Mouse (Mus musculus) midbrain, embryonic 16.5 days (tissue): Measurements from ENCODE around the gene Slamf9. TPM values are rescaled to one million over a fixed set of nuclear protein-coding genes. Genes with fewer than 3 reads are reported as not detected.

Source experiments
- ATAC-seq: fragments of 200-750 bp; cut with Nextera tagmentation; 2 replicates; pipeline ENCODE4 v1.8.0; 2017; ENCODE audit warnings: moderate TSS enrichment
- H3K27ac ChIP-seq: fragments of 300-500 bp; sonication (generic); 2 replicates; pipeline ENCODE4 v1.5.1; 2014; ENCODE audit warnings: mild to moderate bottlenecking, low read length, mixed read lengths
- H3K27me3 ChIP-seq: fragments of 300-500 bp; sonication (generic); 2 replicates; pipeline ENCODE4 v1.6.1; 2014; ENCODE audit warnings: low read depth, low read length, mixed read lengths; ENCODE audit not compliant: control insufficient read depth, insufficient read depth
- H3K36me3 ChIP-seq: fragments of 300-500 bp; sonication (generic); 2 replicates; pipeline ENCODE4 v1.6.1; 2014; ENCODE audit warnings: mild to moderate bottlenecking, low read length, moderate library complexity, mixed read lengths; ENCODE audit not compliant: control insufficient read depth, insufficient read depth
- H3K4me1 ChIP-seq: fragments of 300-500 bp; sonication (generic); 2 replicates; pipeline ENCODE4 v1.6.1; 2014; ENCODE audit warnings: mild to moderate bottlenecking, low read length, mixed read lengths; ENCODE audit not compliant: control insufficient read depth, insufficient read depth
- H3K4me2 ChIP-seq: fragments of 300-500 bp; sonication (generic); 2 replicates; pipeline ENCODE4 v1.6.1; 2014; ENCODE audit warnings: mild to moderate bottlenecking, low read length, mixed read lengths
- H3K4me3 ChIP-seq: fragments of 300-500 bp; sonication (generic); 2 replicates; pipeline ENCODE4 v1.5.1; 2014; ENCODE audit warnings: low read depth, mild to moderate bottlenecking, low read length, moderate library complexity, mixed read lengths
- H3K9ac ChIP-seq: fragments of 300-500 bp; sonication (generic); 2 replicates; pipeline ENCODE4 v1.6.1; 2014; ENCODE audit warnings: low read depth, low read length, mixed read lengths
- H3K9me3 ChIP-seq: fragments of 300-500 bp; sonication (generic); replicated peaks from 2 replicates; pipeline ENCODE4 v1.6.1; 2014; ENCODE audit warnings: mild to moderate bottlenecking, low read length, mixed read lengths; ENCODE audit not compliant: control insufficient read depth, poor library complexity, severe bottlenecking
- WGBS: fragments of 180-500 bp; shearing (Covaris S2); extraction: QIAGEN DNeasy Blood & Tissue Kit; methylation state at CpG from one replicate; pipeline ENCODE4 v1.1.7; 2014; 5-methylcytosine and 5-hydroxymethylcytosine counted together
- polyA plus RNA-seq: library from polyadenylated mRNA; unstranded; fragments of >200 nt; fragmentation: Nextera tagmentation; extraction: Ambion mirVana; gene quantifications from 2 replicates; pipeline ENCODE4 v1.2.1, GENCODE M21; 2015

The Slamf9 gene
- polyA plus RNA-seq, 1 experiment from 2014 or later = 0.23 TPM

DNA sequence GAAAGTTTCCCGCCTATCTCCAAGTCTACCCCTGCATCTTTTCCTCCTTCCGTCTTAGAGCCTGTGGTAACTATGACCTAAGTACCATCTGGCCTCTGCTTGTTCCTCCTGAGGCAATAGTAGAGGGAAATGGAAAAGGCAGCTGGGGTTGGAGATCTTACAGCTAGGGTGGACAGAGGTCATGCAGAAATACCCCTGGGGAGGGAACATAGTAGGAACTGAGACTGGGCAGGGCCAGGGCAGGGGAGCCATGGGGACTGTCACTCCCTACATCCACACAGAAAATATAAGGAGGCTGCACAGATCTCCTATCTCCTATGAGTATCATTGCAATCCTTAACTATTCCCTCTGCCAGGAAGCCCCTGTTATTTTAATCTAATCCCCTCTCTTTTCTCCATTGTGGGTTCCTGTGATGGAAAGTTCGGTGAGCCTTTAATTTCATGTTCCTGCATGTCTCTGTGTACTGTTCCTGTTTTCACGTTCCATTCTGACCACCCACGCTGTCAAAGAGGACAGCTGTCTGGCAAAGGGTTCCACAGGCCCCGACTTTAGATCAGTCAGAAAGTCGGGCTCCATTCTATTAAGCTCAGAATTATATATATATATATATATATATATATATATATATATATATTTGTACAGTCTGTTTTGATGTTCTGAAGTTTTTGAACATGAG lies 19.0 kb upstream of the Slamf9 start:
- no peak for ATAC-seq
- H3K4me1 ChIP-seq = no peaks in the 10 kb centered on the region
- no peak overlapping the region for H3K9ac ChIP-seq
- H3K9me3 ChIP-seq = no peaks in the 10 kb centered on the region
- H3K27ac ChIP-seq = no peak overlapping the region
- H3K4me3 ChIP-seq = no peak overlapping the region
- H3K27me3 ChIP-seq = no peaks in the 10 kb centered on the region
- H3K36me3 ChIP-seq = no peaks in the 10 kb centered on the region
- 74% methylated on average over 7 of the region's 7 CpGs for WGBS
- no peak overlapping the region for H3K4me2 ChIP-seq

DNA sequence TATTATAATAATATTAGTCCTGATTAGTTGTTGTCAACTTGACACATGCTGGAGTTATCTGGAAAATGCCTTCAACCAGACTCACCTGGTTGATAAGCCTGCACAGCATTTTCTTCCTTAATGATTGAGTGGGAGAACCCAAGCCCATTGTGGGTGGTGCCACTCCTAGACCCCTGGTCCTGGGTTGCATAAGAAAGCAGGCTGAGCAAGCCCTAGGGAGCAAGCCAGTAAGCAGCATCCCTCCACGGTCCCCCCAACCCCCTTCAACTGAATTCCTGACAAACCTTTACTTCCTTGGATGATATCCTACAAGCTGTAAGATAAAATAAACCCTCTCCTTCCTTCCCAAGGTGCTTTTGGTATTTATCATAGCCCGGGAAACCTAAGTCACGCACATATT lies 18.0 kb upstream of the Slamf9 start:
- Histone ChIP-seq H3K4me1 (no peaks in the 10 kb centered on the region), H3K27ac (no peak overlapping the region), H3K4me2 (no peak overlapping the region), H3K36me3 (no peaks in the 10 kb centered on the region), H3K27me3 (no peaks in the 10 kb centered on the region), H3K4me3 (no peak overlapping the region), H3K9me3 (no peaks in the 10 kb centered on the region), H3K9ac (no peak overlapping the region)
- whole genome bisulfite sequencing = 94% methylated on average over 3 of the region's 3 CpGs
- no peak for ATAC-seq

DNA sequence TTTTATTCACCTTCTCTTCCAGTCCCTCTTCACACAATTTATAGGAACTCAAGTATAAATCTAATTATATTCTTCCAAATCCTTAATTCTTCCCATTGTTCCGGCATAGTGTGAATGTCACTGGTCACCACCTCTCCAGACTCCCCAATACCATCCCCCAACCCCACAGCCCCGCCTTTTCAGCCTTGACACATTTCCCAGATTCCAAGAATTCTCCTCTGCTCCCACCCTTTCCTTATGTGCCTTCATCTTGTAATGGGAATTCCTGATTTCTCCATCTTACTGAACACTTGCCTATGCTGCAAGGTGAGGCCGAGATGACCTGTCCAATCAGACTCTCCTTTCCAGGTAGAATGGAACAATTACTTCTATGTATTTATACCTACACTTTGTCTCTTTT lies 17.1 kb upstream of the Slamf9 start:
- WGBS = 89% methylated on average over 3 of the region's 3 CpGs
- Histone ChIP-seq H3K4me2 (no peak overlapping the region), H3K9ac (no peak overlapping the region), H3K4me1 (no peaks in the 10 kb centered on the region), H3K4me3 (no peak overlapping the region), H3K36me3 (no peaks in the 10 kb centered on the region), H3K27me3 (no peaks in the 10 kb centered on the region), H3K27ac (no peak overlapping the region), H3K9me3 (no peaks in the 10 kb centered on the region)
- no peak for ATAC-seq

DNA sequence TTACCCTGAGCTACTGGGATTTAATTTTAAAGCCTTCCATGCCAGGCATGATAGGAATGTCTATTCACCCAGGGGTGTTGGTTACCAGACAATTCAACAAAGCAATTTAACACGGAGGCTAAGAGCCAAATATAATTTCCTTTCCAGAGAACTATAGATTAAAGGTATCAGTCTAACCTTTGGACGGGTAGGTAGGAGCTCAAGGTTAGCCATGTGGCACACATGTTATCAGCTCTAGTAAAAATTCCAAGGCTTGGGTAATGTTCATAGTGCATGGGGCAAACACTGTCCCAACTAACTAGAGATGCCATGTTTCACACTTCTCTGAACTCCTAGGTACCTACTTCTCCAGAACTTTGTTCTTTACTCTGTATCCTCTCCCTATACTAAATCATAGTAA lies 13.6 kb upstream of the Slamf9 start:
- Histone ChIP-seq H3K36me3 (no peaks in the 10 kb centered on the region), H3K27me3 (no peaks in the 10 kb centered on the region), H3K4me2 (no peak overlapping the region), H3K4me3 (no peak overlapping the region), H3K9me3 (no peaks in the 10 kb centered on the region), H3K9ac (no peak overlapping the region), H3K4me1 (no peaks in the 10 kb centered on the region), H3K27ac (no peak overlapping the region)
- no peak for ATAC-seq
- WGBS = 77% methylated on average over 2 of the region's 2 CpGs

DNA sequence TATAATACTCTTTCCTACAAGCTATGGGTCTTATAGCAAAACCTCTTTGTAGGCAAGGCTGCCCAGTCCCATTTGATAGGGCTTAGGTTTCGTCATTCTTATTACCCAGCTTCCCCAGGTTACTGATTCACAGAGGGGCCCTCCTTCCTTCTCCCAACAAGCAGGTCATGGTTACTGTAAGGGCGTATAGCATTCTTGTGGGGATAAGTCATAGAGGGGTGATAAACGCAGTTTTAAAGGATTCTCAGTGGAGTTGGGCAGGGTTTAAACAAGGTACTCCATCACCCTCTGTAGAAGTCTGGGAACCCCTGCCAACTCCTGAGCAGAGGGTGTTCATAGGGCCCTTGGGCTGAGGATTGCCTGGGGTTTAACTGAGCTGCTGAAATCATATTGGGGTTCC lies 12.6 kb upstream of the Slamf9 start:
- ATAC-seq = no peak
- WGBS = 87% methylated on average over 3 of the region's 3 CpGs
- H3K4me3 ChIP-seq = no peak overlapping the region
- H3K4me2 ChIP-seq = no peak overlapping the region
- no peak overlapping the region for H3K9ac ChIP-seq
- no peak overlapping the region for H3K27ac ChIP-seq
- no peaks in the 10 kb centered on the region for H3K9me3 ChIP-seq
- H3K4me1 ChIP-seq = no peaks in the 10 kb centered on the region
- no peaks in the 10 kb centered on the region for H3K36me3 ChIP-seq
- H3K27me3 ChIP-seq = no peaks in the 10 kb centered on the region

DNA sequence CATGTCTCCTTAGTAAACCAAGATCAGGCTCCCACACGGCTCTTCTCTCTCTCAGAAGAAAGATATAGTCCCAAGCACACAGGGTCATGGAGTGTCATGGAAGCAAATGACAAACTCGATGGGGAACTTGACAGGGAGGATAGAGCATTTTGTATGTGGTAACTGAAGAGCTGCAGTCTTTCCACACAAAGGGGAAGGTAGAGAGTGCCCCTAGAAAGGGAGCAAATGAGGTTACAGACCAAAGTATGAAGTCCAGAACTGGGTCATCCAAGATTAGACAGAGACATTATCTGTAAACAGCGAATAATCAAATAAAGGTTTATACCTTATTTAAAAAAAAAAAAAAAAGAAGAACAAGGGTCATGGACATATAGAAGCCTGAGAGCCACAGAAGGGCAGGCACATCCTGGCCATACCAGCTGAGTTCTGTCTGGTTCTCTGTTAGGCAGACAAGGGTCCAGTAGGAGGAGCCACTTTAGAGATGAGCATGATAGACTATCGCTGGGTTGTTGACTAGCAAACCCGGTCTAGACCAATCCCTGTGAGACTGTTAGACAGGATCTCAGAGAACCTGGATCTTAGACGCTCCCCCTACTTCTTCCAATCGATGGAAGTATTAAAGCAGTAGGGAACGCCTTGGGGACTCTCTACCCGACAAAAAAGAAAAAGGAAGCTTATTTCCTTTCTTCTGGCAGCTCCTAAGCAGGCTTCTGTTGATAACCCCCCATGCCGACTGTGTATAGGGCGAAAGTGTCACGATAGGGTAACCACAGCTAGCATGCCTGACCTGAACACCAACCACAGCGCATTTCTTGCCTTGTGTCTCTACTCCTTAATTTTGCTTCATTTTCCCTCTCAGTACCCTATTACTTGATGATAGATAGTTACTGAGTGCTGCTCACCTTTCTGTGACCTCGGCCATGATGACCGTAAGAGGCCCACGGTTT lies 11.5 kb upstream of the Slamf9 start:
- WGBS = 91% methylated on average over 16 of the region's 16 CpGs
- Histone ChIP-seq H3K9ac (no peak overlapping the region), H3K9me3 (no peaks in the 10 kb centered on the region), H3K27ac (no peak overlapping the region), H3K4me1 (no peaks in the 10 kb centered on the region), H3K27me3 (no peaks in the 10 kb centered on the region), H3K4me2 (no peak overlapping the region), H3K4me3 (no peak overlapping the region), H3K36me3 (no peaks in the 10 kb centered on the region)
- ATAC-seq = no peak

DNA sequence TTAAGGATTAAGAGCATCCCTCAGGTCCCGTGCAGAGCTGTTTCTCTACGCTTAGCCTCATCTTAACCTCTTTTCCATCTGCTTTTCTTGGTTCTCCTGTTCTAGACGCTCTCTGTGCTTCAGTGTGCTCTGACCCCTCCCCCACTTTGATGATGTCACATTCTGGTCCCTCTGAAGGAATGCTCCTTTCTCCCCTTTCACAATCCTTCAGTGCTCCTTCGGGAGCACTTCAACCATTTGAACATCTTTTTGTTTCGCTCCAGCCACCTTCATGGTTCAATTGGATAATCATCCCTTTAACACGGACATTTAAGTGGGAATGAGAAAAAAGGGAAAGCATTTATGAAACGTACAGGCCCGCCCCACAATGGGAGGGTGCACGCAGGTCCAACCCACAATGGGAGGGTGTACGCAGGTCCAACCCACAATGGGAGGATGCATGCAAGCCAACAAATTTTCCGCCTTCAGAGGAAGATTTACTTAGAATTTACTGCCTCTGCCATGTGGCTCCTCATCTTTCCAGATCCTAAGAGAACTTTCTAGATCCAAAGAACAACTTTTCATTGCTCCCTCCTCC lies 6.8 kb upstream of the Slamf9 start:
- H3K27me3 ChIP-seq = no peaks in the 10 kb centered on the region
- no peak for ATAC-seq
- H3K36me3 ChIP-seq = no peaks in the 10 kb centered on the region
- no peaks in the 10 kb centered on the region for H3K4me1 ChIP-seq
- H3K4me3 ChIP-seq = no peak overlapping the region
- H3K4me2 ChIP-seq = no peak overlapping the region
- WGBS = 70% methylated on average over 11 of the region's 11 CpGs
- no peak overlapping the region for H3K27ac ChIP-seq
- H3K9me3 ChIP-seq = no peaks in the 10 kb centered on the region
- no peak overlapping the region for H3K9ac ChIP-seq

DNA sequence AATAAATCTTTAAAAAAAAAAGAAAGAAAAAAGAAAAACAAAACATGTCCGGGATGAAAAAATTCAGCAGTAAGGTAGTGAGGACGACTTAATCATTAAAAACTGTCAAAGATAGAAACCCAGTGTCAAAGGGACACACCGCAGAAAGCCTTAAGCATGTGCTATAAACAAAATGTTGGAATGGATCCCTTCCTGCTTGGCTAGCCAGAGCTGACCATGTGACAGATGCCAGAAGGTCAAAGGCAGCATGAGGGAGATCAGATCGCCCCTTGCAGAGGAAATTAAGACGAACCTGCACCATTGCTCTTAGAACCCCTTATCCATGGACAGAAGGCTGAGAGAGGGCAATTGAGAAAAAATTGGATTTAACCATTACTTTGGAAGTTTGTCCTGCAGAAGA lies 5.8 kb upstream of the Slamf9 start:
- Histone ChIP-seq H3K27me3 (no peaks in the 10 kb centered on the region), H3K4me2 (no peak overlapping the region), H3K9me3 (no peaks in the 10 kb centered on the region), H3K27ac (no peak overlapping the region), H3K4me1 (no peaks in the 10 kb centered on the region), H3K9ac (no peak overlapping the region), H3K4me3 (no peak overlapping the region), H3K36me3 (no peaks in the 10 kb centered on the region)
- ATAC-seq = no peak
- 90% methylated on average over 5 of the region's 5 CpGs for WGBS
